Mouse (Mus musculus): ENCODE results near the gene Ly86.

- TF ChIP-seq CTCF (IDR thresholded peaks at IDR 0.05 in 2 of 3, conservative IDR thresholded peaks at IDR 0.05 in 1 of 3; ENCODE audit: control insufficient read depth in 1 of 3, insufficient read depth in 1 of 3, low read depth in 2 of 3, low read length in 3 of 3, poor library complexity in 1 of 3, severe bottlenecking in 1 of 3) = no peak
- TF ChIP-seq SIN3A (IDR thresholded peaks at IDR 0.05; ENCODE audit: low read length) = no peak
- no peak for TF ChIP-seq EP300 (IDR thresholded peaks at IDR 0.05; ENCODE audit: low read depth in 1 of 2, low read length in 2 of 2)
- TF ChIP-seq POLR2A (IDR thresholded peaks at IDR 0.05; ENCODE audit: control insufficient read depth in 1 of 2, insufficient read depth in 1 of 2, low read depth in 1 of 2, low read length in 2 of 2, poor library complexity in 1 of 2) = no peak
- no peak for TF ChIP-seq MYC (IDR thresholded peaks at IDR 0.05; ENCODE audit: low read depth, low read length)
- TF ChIP-seq RCOR1 (IDR thresholded peaks at IDR 0.05; ENCODE audit: low read depth, low read length) = no peak
Observed at GRCm38 (mm10) chr13:37376411-37376810, 31.4 kb downstream of the Ly86 start.

Data from MEL (cell line).